Mouse (Mus musculus) heart, embryonic 12.5 days (tissue): ENCODE data around the gene Ap1g2. TPM values are rescaled to one million over a fixed set of nuclear protein-coding genes. Genes with fewer than 3 reads are reported as not detected.

ENCODE experiments used
- ATAC-seq: fragments of 200-750 bp; cut with Nextera tagmentation; 2 replicates; pipeline ENCODE4 v1.8.0; 2017; ENCODE audit warnings: moderate TSS enrichment, moderate library complexity; ENCODE audit not compliant: insufficient number of reproducible peaks, low FRiP score
- H3K27ac ChIP-seq: fragments of 300-500 bp; sonication (generic); 2 replicates; pipeline ENCODE4 v1.5.1; 2016; ENCODE audit warnings: mild to moderate bottlenecking, moderate library complexity; ENCODE audit not compliant: poor library complexity, severe bottlenecking
- H3K27me3 ChIP-seq: fragments of 300-500 bp; sonication (generic); replicated peaks from 2 replicates; pipeline ENCODE4 v1.6.1; 2016; ENCODE audit warnings: mild to moderate bottlenecking, moderate library complexity
- H3K36me3 ChIP-seq: fragments of 300-500 bp; sonication (generic); 2 replicates; pipeline ENCODE4 v1.6.1; 2016; ENCODE audit warnings: mild to moderate bottlenecking, moderate library complexity
- H3K4me1 ChIP-seq: fragments of 300-500 bp; sonication (generic); replicated peaks from 2 replicates; pipeline ENCODE4 v1.6.1; 2016; ENCODE audit warnings: mild to moderate bottlenecking
- H3K4me2 ChIP-seq: fragments of 300-500 bp; sonication (generic); 2 replicates; pipeline ENCODE4 v1.6.1; 2016; ENCODE audit warnings: mild to moderate bottlenecking, moderate library complexity
- H3K4me3 ChIP-seq: fragments of 300-500 bp; sonication (generic); 2 replicates; pipeline ENCODE4 v1.5.1; 2016; ENCODE audit warnings: mild to moderate bottlenecking
- H3K9ac ChIP-seq: fragments of 300-500 bp; sonication (generic); 2 replicates; pipeline ENCODE4 v1.6.1; 2016; ENCODE audit warnings: mild to moderate bottlenecking, moderate library complexity
- H3K9me3 ChIP-seq: fragments of 300-500 bp; sonication (generic); replicated peaks from 2 replicates; pipeline ENCODE4 v1.6.1; 2016; ENCODE audit warnings: mild to moderate bottlenecking, moderate library complexity
- WGBS: fragments of 180-500 bp; shearing (Covaris S2); methylation state at CpG from one replicate; pipeline ENCODE4 v1.1.7; 2016; 5-methylcytosine and 5-hydroxymethylcytosine counted together
- polyA plus RNA-seq: library from polyadenylated mRNA; unstranded; fragments of >200 nt; fragmentation: Nextera tagmentation; extraction: Ambion mirVana; gene quantifications from 2 replicates; pipeline ENCODE4 v1.2.1, GENCODE M21; 2016

The Ap1g2 gene
- polyA plus RNA-seq, 1 experiment from 2014 or later: 8.7 TPM

DNA sequence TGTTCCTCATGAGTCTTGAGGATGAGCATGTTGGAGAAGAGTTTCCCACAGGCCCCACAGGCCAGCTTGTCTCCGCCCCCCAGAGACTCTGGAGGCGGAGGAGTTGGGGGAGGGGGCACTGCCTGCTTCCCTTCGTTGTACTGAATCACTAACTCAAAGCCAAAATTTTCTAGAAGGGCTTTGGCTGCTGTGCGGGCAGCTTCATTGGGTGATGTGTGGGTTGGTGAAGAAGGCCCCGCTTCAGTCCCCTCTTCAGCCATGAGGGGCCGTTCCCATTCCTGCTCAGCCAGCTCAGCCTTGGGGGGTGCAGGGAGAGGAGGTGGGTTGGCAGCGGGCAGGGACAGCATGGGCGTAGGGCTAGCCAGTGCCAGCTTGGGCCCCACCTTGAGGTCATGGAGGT lies 40.4 kb downstream of the Ap1g2 start:
- no peak for ATAC-seq
- Histone ChIP-seq H3K27ac (no peak overlapping the region), H3K36me3 (peaks cover 30% of the 10 kb centered on the region), H3K4me2 (no peak overlapping the region), H3K4me3 (no peak overlapping the region), H3K27me3 (peaks cover 57% of the 10 kb centered on the region), H3K4me1 (peaks cover 15% of the 10 kb centered on the region), H3K9ac (no peak overlapping the region), H3K9me3 (no peaks in the 10 kb centered on the region)
- WGBS: 82% methylated on average over 8 of the region's 8 CpGs

DNA sequence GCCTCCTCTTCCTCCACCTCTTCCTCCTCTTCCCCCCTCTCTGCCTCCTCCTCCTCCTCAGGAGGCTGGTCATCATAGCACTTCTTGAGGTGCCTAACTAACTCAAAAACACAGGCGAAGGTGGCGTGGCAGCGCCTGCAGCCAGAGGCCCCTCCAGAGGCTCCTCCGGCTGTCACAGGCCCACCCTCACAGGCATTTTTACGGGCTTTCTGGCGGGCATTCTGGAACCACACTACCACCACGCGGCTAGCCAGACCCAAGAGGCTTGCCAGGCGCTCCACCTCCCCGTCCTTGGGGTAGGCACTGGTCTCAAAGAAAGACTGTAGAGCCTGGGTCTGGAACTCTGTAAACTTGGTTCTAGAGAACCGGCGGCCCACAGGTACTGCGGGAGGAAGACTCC lies 41.0 kb downstream of the Ap1g2 start:
- Histone ChIP-seq H3K9me3 (no peaks in the 10 kb centered on the region), H3K4me1 (peaks cover 15% of the 10 kb centered on the region), H3K4me3 (no peak overlapping the region), H3K36me3 (peaks cover 30% of the 10 kb centered on the region), H3K27ac (no peak overlapping the region), H3K9ac (no peak overlapping the region), H3K27me3 (peaks cover 50% of the 10 kb centered on the region), H3K4me2 (no peak overlapping the region)
- 84% methylated on average over 13 of the region's 13 CpGs for WGBS
- no peak for ATAC-seq

DNA sequence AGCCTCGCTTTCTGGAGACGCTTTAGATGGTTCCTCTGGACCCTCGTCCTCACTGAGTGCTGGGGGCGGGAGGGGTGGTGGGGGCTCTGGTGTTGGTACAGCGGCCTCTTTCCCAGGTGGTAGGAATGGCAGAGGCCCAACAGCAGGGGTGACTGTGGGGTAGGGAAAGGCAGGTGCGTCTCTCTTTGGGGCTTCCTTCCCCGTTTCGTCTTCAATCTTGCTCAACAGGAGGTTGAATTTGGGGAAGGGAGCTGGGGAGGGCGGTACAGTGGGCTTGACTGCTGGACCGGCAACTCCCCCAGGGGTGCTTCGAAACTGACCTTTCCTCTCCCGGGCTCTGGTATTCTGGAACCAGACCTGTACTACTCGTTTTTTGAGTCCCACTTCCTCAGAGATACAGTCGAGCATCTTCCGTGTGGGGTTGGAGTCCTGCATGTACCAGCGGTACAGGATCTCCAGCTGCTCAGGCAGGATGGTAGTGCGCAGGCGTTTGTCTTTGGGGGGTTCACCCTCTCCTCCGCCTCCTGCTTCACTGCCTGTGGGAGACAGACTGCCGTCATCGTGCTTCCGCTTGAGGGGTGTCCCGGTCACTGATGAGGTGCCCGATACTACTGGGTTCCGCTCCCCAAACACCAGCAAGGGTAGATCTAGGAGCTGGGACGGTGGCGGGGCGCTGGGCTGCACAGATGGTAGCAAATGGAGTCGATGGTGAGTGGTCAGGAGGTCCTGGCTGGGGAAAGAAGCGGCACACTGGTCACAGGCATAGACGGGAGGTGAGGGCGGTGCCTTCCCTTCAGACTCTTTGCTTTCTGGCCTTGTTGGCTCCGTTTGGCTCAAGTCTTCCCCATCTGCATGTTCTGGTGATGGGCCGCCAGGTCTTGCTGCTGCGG lies 41.7 kb downstream of the Ap1g2 start:
- Histone ChIP-seq H3K4me2 (no peak overlapping the region), H3K9me3 (no peaks in the 10 kb centered on the region), H3K27me3 (peaks cover 46% of the 10 kb centered on the region), H3K9ac (0 out of 2 replicates have a peak overlapping the region, but pooled peaks have one; percentile 16), H3K27ac (no peak overlapping the region), H3K4me1 (peaks cover 18% of the 10 kb centered on the region), H3K36me3 (peaks cover 26% of the 10 kb centered on the region), H3K4me3 (no peak overlapping the region)
- no peak for ATAC-seq
- WGBS: 58% methylated on average over 35 of the region's 35 CpGs

DNA sequence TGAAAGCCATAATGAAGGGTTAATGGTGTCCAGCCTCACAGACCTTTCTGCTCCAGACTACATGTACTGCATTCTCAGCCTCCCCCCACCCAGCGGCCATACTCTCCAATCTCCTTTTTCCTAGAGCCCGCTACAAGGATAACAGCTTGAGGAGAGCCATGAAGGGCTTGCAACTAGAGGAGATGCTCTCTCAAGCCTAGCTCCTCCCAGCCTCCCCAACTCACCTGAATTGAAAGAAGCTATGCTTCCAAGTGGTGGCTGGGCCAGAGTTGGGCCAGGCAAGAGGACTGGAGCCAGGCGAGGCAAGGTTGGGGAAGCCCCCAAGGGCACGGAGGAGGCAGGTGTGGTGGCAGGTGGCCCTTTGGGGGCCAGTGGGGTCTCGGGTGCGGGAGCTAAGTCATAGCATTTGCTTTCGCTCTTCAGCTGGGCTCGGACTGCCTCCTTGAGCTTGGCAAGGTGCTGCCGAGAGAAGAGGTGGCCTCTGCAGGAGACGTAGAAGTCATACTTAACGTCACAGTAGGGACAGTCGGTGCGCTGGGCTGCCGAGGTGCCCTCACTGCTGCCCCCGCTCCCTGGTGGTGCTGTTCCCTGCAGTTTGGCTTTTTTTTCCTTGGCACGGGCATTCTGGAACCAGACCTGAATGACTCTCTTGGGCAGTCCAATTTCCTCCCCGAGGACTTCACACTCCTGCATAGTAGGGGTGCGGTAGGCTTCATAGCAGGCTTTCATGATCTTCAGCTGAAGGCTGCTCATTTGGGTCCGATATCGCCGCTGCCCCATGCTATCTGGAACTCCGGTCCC lies 42.6 kb downstream of the Ap1g2 start:
- WGBS: 76% methylated on average over 22 of the region's 22 CpGs
- no peak for ATAC-seq
- H3K27me3 ChIP-seq: peaks cover 46% of the 10 kb centered on the region

DNA sequence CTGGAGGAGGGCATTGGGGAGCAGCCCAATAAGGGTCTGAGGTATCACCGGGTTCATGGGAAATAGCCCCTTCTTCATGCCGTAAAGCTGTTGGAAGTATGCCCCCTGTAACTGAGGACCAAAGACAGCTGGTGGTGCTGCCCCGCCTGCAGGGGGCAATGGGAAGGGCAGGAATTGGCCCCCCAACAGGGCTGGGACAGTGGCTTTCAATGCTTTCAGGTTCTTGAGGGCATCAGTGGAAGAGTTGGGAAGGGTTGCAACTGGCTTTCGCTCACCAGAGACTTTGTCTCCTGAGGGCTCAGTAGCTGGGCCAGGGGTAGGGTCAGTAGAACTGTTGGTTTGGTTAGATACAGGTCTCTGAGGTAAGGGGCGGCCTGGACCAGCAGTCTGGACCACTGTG lies 43.3 kb downstream of the Ap1g2 start:
- ATAC-seq: no peak
- 82% methylated on average over 5 of the region's 5 CpGs for WGBS
- Histone ChIP-seq H3K9ac (no peak overlapping the region), H3K36me3 (peaks cover 22% of the 10 kb centered on the region), H3K27me3 (peaks cover 44% of the 10 kb centered on the region), H3K4me3 (0 out of 2 replicates have a peak overlapping the region, but pooled peaks have one; percentile 23), H3K4me1 (peaks cover 22% of the 10 kb centered on the region), H3K4me2 (peak overlapping the region; percentile 61), H3K9me3 (no peaks in the 10 kb centered on the region), H3K27ac (no peak overlapping the region)

More for the DNA sequence above, 42.6 kb downstream of the Ap1g2 start:
- no peaks in the 10 kb centered on the region for H3K9me3 ChIP-seq
- peaks cover 22% of the 10 kb centered on the region for H3K36me3 ChIP-seq
- no peak overlapping the region for H3K4me3 ChIP-seq
- peaks cover 22% of the 10 kb centered on the region for H3K4me1 ChIP-seq
- H3K4me2 ChIP-seq: no peak overlapping the region
- no peak overlapping the region for H3K27ac ChIP-seq
- no peak overlapping the region for H3K9ac ChIP-seq

DNA sequence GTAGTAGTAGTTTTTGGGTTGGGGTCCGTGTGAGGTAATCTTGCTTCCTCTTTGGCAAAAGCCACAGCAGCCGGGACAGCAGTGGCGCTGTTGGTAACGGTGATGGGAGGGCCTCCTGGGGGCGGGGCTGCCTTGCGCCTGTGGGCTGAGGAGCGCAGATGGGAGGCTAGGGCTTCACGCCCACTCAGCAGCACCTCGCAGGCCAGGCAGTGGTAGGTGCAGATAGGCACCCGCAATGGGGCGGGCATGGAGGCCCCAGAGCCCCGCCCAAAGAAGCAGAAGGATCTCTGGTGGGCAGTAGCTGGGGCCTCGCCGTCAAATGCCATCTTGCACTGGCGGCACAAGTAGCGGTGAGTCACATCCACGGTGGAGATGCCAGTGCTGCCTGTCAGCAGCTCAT lies 43.8 kb downstream of the Ap1g2 start:
- Histone ChIP-seq H3K4me2 (peak overlapping the region; percentile 61), H3K27me3 (peaks cover 44% of the 10 kb centered on the region), H3K4me1 (peaks cover 22% of the 10 kb centered on the region), H3K4me3 (peak overlapping the region; percentile 23), H3K27ac (no peak overlapping the region), H3K9ac (no peak overlapping the region), H3K9me3 (no peaks in the 10 kb centered on the region), H3K36me3 (peaks cover 22% of the 10 kb centered on the region)
- ATAC-seq: peak; percentile 80
- 4% methylated on average over 17 of the region's 17 CpGs for WGBS

DNA sequence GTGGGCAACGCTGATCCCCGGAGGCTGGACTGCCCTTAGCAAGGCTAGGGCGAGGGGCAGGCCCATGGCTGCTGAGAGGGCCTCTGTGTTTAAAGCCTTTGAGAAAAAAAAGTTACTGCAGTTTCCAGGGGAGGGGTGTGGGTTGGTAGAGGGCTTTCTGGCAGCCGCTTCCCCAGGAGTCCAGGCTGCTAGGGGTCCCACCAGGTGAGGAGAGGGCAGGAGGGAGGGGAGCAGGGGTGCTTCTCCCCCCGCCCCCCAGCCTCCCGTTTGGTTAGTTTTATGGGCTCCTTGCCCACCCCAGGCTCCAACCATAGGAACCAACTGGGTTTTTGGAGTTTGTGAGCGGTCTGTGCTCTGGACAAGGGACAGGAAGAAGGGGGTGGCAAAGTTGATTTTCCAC lies 44.5 kb downstream of the Ap1g2 start:
- Histone ChIP-seq H3K4me2 (no peak overlapping the region), H3K9ac (no peak overlapping the region), H3K27me3 (peaks cover 44% of the 10 kb centered on the region), H3K9me3 (no peaks in the 10 kb centered on the region), H3K4me1 (peaks cover 22% of the 10 kb centered on the region), H3K4me3 (no peak overlapping the region), H3K36me3 (peaks cover 15% of the 10 kb centered on the region), H3K27ac (no peak overlapping the region)
- 0 out of 2 replicates have a peak, but pooled peaks have one; percentile 19 for ATAC-seq
- WGBS: 57% methylated on average over 7 of the region's 7 CpGs

DNA sequence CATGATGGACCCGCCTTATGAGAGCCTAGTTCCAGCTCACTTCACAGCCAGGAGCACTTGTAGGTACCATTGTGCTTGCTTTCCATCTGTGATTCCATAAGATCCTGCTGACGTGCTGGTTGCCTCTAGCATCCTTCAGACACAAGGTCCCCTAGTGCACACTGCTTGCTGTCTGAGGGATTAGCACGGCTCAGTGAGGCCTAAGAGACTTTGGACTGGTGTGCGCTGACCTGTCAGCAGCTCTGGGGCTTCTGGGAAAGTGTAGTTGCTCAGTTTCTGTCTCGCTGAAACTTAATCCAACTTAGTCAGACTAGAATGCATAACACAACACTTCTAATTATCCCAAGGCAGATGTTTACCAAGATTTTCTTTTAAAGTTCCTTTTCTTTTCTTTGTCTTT lies 46.5 kb downstream of the Ap1g2 start:
- no peak overlapping the region for H3K27ac ChIP-seq
- ATAC-seq: no peak

DNA sequence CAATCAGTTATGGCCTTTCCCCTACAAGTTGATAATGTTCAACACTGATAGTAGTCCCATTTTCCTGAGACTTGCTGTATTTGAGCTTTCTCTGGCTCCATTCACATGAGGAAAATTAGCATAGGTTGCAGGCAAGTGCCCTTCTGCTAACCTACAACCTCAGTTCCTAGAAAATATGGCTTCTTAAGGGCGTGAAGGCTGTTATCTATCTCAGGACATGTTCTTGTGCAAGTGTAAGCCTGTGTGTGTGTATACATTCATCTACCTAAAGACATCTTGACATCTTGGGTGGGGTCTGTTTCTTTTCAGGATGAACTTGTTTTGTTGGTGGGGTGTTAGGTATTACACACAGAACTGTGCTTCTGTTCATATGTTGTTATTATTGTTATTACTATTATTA lies 47.4 kb downstream of the Ap1g2 start:
- Histone ChIP-seq H3K4me1 (peaks cover 22% of the 10 kb centered on the region), H3K4me2 (no peak overlapping the region), H3K9ac (no peak overlapping the region), H3K27ac (no peak overlapping the region), H3K9me3 (no peaks in the 10 kb centered on the region), H3K36me3 (no peaks in the 10 kb centered on the region), H3K27me3 (peaks cover 23% of the 10 kb centered on the region), H3K4me3 (no peak overlapping the region)
- 62% methylated on average over 1 of the region's 1 CpGs for WGBS
- ATAC-seq: no peak

More for the DNA sequence above, 46.5 kb downstream of the Ap1g2 start:
- Histone ChIP-seq H3K9ac (no peak overlapping the region), H3K36me3 (no peaks in the 10 kb centered on the region), H3K4me1 (peaks cover 22% of the 10 kb centered on the region), H3K4me2 (no peak overlapping the region), H3K9me3 (no peaks in the 10 kb centered on the region), H3K27me3 (peaks cover 26% of the 10 kb centered on the region), H3K4me3 (no peak overlapping the region)
- 52% methylated on average over 5 of the region's 5 CpGs for WGBS

DNA sequence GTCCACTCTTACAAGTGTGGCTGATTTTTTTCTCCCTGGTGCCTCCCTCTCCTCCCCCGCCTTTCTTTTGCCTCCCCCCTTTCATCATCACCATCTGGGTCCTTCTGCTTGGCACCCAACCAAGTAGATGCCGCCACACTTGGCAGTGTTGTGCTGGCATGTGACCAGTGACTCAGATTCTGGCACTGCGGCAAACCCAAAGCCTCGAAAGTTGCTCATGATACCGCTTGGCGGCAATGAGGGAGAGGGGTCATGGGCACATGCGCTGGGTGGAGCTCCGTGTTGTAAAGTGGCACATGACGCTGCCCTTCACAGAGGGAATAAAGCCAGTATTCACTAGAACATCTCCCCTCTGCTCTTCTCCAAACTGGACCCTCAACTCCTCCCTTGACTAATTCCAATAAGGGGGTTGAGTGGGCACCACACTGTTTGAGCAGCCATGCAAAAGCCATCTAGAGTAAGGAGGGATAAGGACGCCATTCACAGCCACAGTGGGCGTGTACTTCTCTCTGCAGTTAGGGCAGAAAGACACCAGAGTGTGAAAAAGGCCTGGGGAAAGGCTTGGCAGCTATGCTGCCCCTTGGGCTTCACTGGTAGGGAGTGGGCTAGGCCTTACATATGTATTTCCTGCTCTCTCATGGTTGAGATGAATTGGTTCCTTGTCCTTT lies 51.1 kb downstream of the Ap1g2 start:
- H3K4me1 ChIP-seq: peaks cover 7% of the 10 kb centered on the region
- H3K4me2 ChIP-seq: no peak overlapping the region
- H3K27ac ChIP-seq: no peak overlapping the region
- no peak overlapping the region for H3K4me3 ChIP-seq
- no peak for ATAC-seq
- no peak overlapping the region for H3K9ac ChIP-seq
- no peaks in the 10 kb centered on the region for H3K36me3 ChIP-seq
- H3K27me3 ChIP-seq: peaks cover 12% of the 10 kb centered on the region
- H3K9me3 ChIP-seq: no peaks in the 10 kb centered on the region
- WGBS: 74% methylated on average over 11 of the region's 11 CpGs
